Mouse (Mus musculus) embryonic facial prominence, embryonic 13.5 days (tissue): ENCODE results near the gene Copb2. TPM values are rescaled to one million over a fixed set of nuclear protein-coding genes. Genes with fewer than 3 reads are reported as not detected.
A peak's percentile ranks its signal among the peaks of the same experiment; 100 is the strongest.

Source experiments
- ATAC-seq: fragments of 200-750 bp; cut with Nextera tagmentation; 2 replicates; pipeline ENCODE4 v1.8.0; 2017; ENCODE audit warnings: low read depth; ENCODE audit not compliant: insufficient number of reproducible peaks, insufficient read depth, low FRiP score, low TSS enrichment
- H3K27ac ChIP-seq: fragments of 300-500 bp; sonication (generic); 2 replicates; pipeline ENCODE4 v1.5.1; 2015; ENCODE audit warnings: moderate library complexity, mild to moderate bottlenecking, inconsistent platforms
- H3K27me3 ChIP-seq: fragments of 300-500 bp; sonication (generic); 2 replicates; pipeline ENCODE4 v1.6.1; 2015; ENCODE audit warnings: mild to moderate bottlenecking, inconsistent platforms
- H3K36me3 ChIP-seq: fragments of 300-500 bp; sonication (generic); 2 replicates; pipeline ENCODE4 v1.6.1; 2015; ENCODE audit warnings: mild to moderate bottlenecking, inconsistent platforms
- H3K4me1 ChIP-seq: fragments of 300-500 bp; sonication (generic); 2 replicates; pipeline ENCODE4 v1.6.1; 2015; ENCODE audit warnings: inconsistent platforms
- H3K4me2 ChIP-seq: fragments of 300-500 bp; sonication (generic); 2 replicates; pipeline ENCODE4 v1.6.1; 2015; ENCODE audit warnings: moderate library complexity, mild to moderate bottlenecking, inconsistent platforms
- H3K4me3 ChIP-seq: fragments of 300-500 bp; sonication (generic); 2 replicates; pipeline ENCODE4 v1.5.1; 2015; ENCODE audit warnings: mild to moderate bottlenecking, inconsistent platforms
- H3K9ac ChIP-seq: fragments of 300-500 bp; sonication (generic); 2 replicates; pipeline ENCODE4 v1.6.1; 2015; ENCODE audit warnings: mild to moderate bottlenecking, inconsistent platforms
- H3K9me3 ChIP-seq: fragments of 300-500 bp; sonication (generic); 2 replicates; pipeline ENCODE4 v1.6.1; 2016; ENCODE audit warnings: inconsistent platforms
- WGBS: fragments of 180-500 bp; shearing (Covaris S2); methylation state at CpG from one replicate; pipeline ENCODE4 v1.1.7; 2015; ENCODE audit warnings: mixed read lengths; 5-methylcytosine and 5-hydroxymethylcytosine counted together
- polyA plus RNA-seq: library from polyadenylated mRNA; unstranded; fragments of >200 nt; fragmentation: Nextera tagmentation; extraction: Ambion mirVana; gene quantifications from 2 replicates; pipeline ENCODE4 v1.2.1, GENCODE M21; 2015

Gene Copb2
- 163 and 164 TPM in 2 replicates for polyA plus RNA-seq

DNA sequence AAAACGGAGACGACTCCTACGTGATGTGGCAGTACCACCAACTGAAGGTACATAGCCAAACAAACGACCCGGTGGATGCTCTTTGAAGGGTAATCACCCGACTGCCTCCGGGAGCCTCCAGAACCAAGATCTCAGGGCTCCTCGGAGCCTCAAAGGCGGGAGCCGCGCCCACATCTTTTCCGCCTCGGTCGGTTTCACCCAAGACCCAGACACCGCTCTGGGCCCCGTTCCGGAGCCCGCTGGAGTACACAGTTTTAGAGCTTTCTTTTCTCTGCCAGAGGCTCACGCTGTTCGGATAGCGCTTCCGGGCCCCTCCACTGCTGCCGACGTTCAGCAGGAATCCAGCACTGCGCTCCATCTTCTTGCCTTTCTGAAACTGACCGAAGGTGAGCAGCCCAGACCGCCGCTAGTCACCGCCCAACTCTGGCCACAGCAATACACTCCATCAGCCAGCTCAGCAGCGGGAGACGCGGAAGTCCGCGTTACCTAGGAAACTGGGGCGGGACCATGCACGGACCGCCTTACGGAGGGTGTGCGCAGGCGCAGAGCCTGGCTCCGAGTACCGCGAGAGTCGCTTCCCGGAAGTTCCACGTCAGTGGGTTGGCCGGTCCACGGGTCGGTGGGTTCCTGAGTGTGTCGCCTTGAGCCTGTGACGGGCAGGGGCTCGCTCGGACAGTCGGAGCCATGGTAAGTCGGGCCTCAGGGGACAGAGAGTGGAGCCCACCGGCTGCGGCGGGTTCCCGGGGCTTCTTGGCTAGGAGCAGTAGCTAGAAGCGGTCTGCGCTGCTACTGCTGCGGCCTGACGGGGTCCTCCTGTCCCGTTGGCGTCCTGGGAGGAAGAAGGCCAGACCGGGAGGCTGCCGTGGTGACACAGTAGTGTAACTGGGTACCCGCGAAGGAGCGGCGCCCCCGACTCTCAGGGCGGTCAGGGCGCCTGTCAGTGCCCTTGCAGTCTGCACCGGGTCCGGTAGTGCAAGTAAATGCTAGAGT, at the start of gene Copb2:
Gene Copb2, plus strand, starts transcription at position 585 of the 990 bp plus-strand sequence.
- H3K27me3 ChIP-seq: no peaks in the 10 kb centered on the region
- peaks cover 11% of the 10 kb centered on the region for H3K4me1 ChIP-seq
- H3K4me2 ChIP-seq: peak within 1 kb of the TSS; percentile 69
- H3K27ac ChIP-seq: peak within 1 kb of the TSS; percentile 84
- peaks cover 6% of the 10 kb centered on the region for H3K36me3 ChIP-seq
- peak within 1 kb of the TSS; percentile 98 for H3K4me3 ChIP-seq
- H3K9ac ChIP-seq: peak within 1 kb of the TSS; percentile 98
- no peaks in the 10 kb centered on the region for H3K9me3 ChIP-seq
- WGBS: under 1% methylated on average over 76 of the region's 76 CpGs
- peak; percentile 99 for ATAC-seq

GRCm38 (mm10) chr9:98523872-98524271, 39.6 kb upstream of the Copb2 start:
- H3K9ac ChIP-seq: no peak overlapping the region
- no peak for ATAC-seq
- no peaks in the 10 kb centered on the region for H3K27me3 ChIP-seq
- H3K36me3 ChIP-seq: no peaks in the 10 kb centered on the region
- no peaks in the 10 kb centered on the region for H3K4me1 ChIP-seq
- no peak overlapping the region for H3K4me2 ChIP-seq
- no peak overlapping the region for H3K4me3 ChIP-seq
- no peaks in the 10 kb centered on the region for H3K9me3 ChIP-seq
- H3K27ac ChIP-seq: no peak overlapping the region
- 73% methylated on average over 2 of the region's 2 CpGs for WGBS

DNA sequence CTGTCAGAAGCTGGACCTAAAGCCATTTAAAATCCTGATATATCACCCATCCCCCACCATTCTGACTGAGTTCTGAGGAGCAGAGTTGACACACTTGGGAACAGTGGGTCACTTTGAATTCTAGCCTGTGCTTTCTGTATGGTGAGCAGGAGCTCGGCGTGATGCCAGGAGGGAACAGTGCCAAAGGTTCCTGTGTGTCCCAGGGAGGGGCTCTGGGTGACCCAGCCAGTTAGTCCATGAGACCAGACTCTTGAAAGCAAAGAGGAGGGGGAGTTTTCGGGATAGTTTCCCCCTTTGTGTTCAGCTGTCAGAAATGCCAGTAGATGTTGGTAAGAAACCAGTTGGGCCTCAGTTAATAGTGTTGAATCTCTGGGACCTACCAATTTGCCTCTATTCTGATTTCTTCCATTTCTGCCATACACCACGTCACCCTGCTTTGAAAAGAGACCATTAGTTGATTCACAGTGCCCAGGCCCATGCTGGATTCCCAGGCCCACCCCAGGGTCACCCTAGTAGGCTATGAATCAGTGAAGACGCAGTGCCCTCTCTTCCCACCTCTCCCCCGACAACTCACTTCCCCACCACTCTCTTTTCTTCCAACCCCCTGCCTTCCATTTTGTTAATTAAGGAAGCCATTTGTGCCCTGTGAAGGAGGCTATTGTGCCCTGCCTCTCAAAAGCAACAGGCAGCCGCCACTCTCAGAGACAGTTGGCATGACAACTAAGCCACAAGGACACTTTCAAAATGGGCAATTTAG, 38.6 kb upstream of the Copb2 start:
- H3K9me3 ChIP-seq: no peaks in the 10 kb centered on the region
- no peak overlapping the region for H3K4me2 ChIP-seq
- H3K4me3 ChIP-seq: no peak overlapping the region
- 62% methylated on average over 7 of the region's 7 CpGs for WGBS
- no peak for ATAC-seq
- H3K27me3 ChIP-seq: no peaks in the 10 kb centered on the region
- H3K9ac ChIP-seq: no peak overlapping the region
- no peaks in the 10 kb centered on the region for H3K36me3 ChIP-seq
- no peak overlapping the region for H3K27ac ChIP-seq
- no peaks in the 10 kb centered on the region for H3K4me1 ChIP-seq

GRCm38 (mm10) chr9:98525543-98525924, 38.0 kb upstream of the Copb2 start:
- no peak for ATAC-seq
- Histone ChIP-seq H3K4me1 (no peaks in the 10 kb centered on the region), H3K4me3 (no peak overlapping the region), H3K9ac (no peak overlapping the region), H3K27me3 (no peaks in the 10 kb centered on the region), H3K27ac (no peak overlapping the region), H3K36me3 (no peaks in the 10 kb centered on the region), H3K9me3 (no peaks in the 10 kb centered on the region), H3K4me2 (no peak overlapping the region)
- 66% methylated on average over 7 of the region's 7 CpGs for WGBS

DNA sequence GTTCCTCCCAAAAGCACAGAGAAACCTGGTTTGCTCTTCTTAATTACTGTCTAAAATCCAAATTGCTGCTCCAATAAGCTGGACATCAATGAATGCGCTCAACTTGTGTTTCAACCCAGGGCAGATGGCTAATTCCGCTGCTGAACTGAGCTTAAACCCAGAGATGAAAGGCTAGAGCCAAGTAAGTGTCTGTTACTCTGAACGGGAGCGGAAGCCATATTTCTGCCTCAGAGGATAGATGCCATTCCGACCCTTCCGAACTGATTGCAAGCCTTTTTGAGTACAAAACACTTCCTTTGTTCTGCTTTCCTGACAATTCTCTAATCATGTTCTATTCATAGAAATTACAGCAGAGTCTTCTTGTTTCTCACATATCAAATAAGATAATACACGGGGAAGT, 36.3 kb upstream of the Copb2 start:
- Histone ChIP-seq H3K27me3 (no peaks in the 10 kb centered on the region), H3K4me2 (no peak overlapping the region), H3K27ac (no peak overlapping the region), H3K4me3 (no peak overlapping the region), H3K4me1 (no peaks in the 10 kb centered on the region), H3K9me3 (no peaks in the 10 kb centered on the region), H3K36me3 (no peaks in the 10 kb centered on the region), H3K9ac (no peak overlapping the region)
- WGBS: 81% methylated on average over 7 of the region's 7 CpGs
- no peak for ATAC-seq

GRCm38 (mm10) chr9:98529776-98530175, 33.7 kb upstream of the Copb2 start:
- H3K36me3 ChIP-seq: no peaks in the 10 kb centered on the region
- no peak overlapping the region for H3K27ac ChIP-seq
- H3K4me3 ChIP-seq: no peak overlapping the region
- no peak overlapping the region for H3K9ac ChIP-seq
- 59% methylated on average over 4 of the region's 4 CpGs for WGBS
- no peaks in the 10 kb centered on the region for H3K4me1 ChIP-seq
- H3K27me3 ChIP-seq: no peaks in the 10 kb centered on the region
- no peak overlapping the region for H3K4me2 ChIP-seq
- no peaks in the 10 kb centered on the region for H3K9me3 ChIP-seq
- ATAC-seq: no peak

DNA sequence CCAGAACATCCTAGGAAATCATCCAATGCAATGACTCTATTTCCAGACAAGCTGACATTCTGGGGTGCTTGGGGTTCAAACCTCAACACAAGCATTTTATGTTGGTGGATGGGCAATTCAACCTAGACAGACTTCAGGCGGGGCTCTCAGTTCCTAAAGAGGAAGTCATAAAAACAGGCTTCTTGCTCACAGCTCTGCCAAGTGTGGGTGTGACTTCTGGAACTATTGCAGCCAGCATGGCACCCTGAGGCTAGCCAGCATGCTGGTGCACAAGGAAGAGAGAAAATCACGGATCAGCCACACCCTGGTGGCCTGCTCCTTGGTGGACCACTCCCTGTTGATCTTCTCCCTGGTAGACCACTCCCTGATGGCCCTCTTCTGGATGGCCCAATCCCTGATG, 32.5 kb upstream of the Copb2 start:
- no peak for ATAC-seq
- Histone ChIP-seq H3K36me3 (no peaks in the 10 kb centered on the region), H3K4me3 (no peak overlapping the region), H3K4me1 (no peaks in the 10 kb centered on the region), H3K9ac (no peak overlapping the region), H3K27me3 (no peaks in the 10 kb centered on the region), H3K9me3 (no peaks in the 10 kb centered on the region), H3K27ac (no peak overlapping the region), H3K4me2 (no peak overlapping the region)
- 63% methylated on average over 2 of the region's 2 CpGs for WGBS

DNA sequence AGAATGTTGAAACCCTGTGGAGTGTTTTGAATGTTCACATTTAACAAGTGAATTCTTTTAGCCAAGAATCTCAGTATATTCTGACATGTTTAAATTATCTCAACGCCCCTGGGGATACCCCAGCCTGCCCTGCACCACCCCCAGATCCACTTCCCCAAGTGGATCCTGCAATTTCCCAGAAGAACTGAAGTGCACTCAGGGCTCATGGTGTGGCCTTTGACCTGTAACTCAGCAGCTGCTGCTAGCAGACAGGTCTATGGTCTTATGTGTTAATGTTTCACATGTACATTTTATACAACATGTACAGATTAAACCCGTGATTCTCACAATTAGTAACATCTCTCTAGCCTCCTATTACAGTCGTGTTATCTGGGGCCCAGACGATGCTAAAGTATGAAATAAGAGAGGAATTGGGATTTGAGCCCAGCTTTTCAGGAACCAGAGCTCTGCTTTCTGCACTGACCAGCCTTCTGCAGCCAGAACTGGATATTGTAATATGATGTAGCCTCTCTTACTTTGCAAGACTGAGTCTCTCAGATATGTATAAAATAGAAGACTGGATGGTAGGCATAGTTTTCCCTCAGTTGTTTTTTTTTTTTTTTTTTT, 28.7 kb upstream of the Copb2 start:
- no peaks in the 10 kb centered on the region for H3K27me3 ChIP-seq
- H3K4me1 ChIP-seq: peaks cover 8% of the 10 kb centered on the region; the same call in 1 of the 2 replicates
- no peak overlapping the region for H3K27ac ChIP-seq
- no peak overlapping the region for H3K9ac ChIP-seq
- H3K36me3 ChIP-seq: no peaks in the 10 kb centered on the region
- H3K4me2 ChIP-seq: no peak overlapping the region
- ATAC-seq: no peak
- no peak overlapping the region for H3K4me3 ChIP-seq
- H3K9me3 ChIP-seq: no peaks in the 10 kb centered on the region
- WGBS: 68% methylated on average over 4 of the region's 4 CpGs

DNA sequence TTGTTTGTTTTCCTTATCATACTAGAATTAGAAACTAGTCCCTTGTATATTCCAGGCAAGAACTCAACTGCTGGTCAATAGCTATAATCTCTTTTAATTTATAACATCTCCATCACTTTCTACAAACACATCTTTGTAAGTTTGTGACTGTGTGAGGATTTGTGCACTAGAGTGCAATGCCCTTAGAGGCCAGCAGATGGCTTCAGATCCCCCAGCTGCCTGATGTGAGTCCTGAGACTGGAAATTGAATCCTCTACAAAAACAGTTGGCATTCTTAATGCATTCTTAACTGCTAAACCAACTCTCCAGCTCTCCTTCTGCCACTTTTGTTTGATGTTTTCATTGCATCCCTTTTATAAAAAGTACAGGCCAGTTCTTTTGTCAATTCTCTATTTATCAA, 27.8 kb upstream of the Copb2 start:
- Histone ChIP-seq H3K4me1 (peaks cover 8% of the 10 kb centered on the region; the same call in 1 of the 2 replicates), H3K27me3 (no peaks in the 10 kb centered on the region), H3K4me2 (no peak overlapping the region), H3K27ac (no peak overlapping the region), H3K9me3 (no peaks in the 10 kb centered on the region), H3K4me3 (no peak overlapping the region), H3K9ac (no peak overlapping the region), H3K36me3 (no peaks in the 10 kb centered on the region)
- ATAC-seq: no peak

- no peaks in the 10 kb centered on the region for H3K27me3 ChIP-seq
- WGBS: 36% methylated on average over 13 of the region's 13 CpGs
- no peak for ATAC-seq
- H3K4me1 ChIP-seq: peaks cover 8% of the 10 kb centered on the region; the same call in 1 of the 2 replicates
- no peak overlapping the region for H3K4me3 ChIP-seq
- no peaks in the 10 kb centered on the region for H3K9me3 ChIP-seq
- no peak overlapping the region for H3K27ac ChIP-seq
- H3K4me2 ChIP-seq: peak overlapping the region; percentile 46
- H3K36me3 ChIP-seq: no peaks in the 10 kb centered on the region
- H3K9ac ChIP-seq: no peak overlapping the region
Observed at GRCm38 (mm10) chr9:98538017-98538712, 25.4 kb upstream of the Copb2 start.

DNA sequence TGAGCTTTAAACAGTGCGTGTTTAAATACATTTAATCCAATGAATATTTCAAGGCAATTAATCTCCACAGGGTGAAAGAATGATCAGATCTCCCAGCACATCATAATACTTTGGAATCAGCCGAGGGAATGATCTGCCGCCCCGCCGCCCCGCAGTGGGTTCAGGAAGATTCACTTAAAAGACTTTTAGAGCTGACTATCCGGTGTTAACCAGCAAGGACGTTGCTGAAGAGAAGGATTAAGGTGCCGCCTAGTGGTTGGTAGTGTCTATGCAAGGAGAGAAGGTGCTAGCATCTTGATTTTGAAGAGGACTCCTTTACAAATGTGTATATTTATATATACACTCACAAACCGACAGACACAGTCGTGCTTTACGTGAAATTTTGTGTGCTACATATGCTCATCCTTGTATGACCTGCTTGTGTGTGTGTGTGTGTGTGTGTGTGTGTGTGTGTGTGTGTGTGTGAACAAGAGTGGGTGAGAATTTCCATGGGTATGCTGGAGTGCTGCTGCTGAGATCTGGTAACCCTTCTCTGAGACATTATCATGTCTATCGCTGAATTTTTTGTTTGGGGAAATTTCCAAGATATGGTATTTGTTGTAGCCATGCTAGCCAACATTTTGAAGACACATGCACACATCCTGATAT, 24.7 kb upstream of the Copb2 start:
- 7% methylated on average over 13 of the region's 13 CpGs for WGBS
- H3K27me3 ChIP-seq: no peaks in the 10 kb centered on the region
- peaks cover 8% of the 10 kb centered on the region; the same call in 1 of the 2 replicates for H3K4me1 ChIP-seq
- no peak overlapping the region for H3K27ac ChIP-seq
- no peak for ATAC-seq
- H3K36me3 ChIP-seq: no peaks in the 10 kb centered on the region
- H3K9ac ChIP-seq: no peak overlapping the region
- no peaks in the 10 kb centered on the region for H3K9me3 ChIP-seq
- peak overlapping the region; percentile 46 for H3K4me2 ChIP-seq
- H3K4me3 ChIP-seq: no peak overlapping the region
